Mouse (Mus musculus) C2C12 (cell line): ENCODE measurements around the gene Camk1g.
A peak's percentile ranks its signal among the peaks of the same experiment; 100 is the strongest.

Experiments
- CTCF ChIP-seq: IDR thresholded peaks from one replicate; pipeline ENCODE4 v1.5.1; 2011; ENCODE audit not compliant: control insufficient read depth, insufficient read depth, insufficient read length
- FOSL1 ChIP-seq: IDR thresholded peaks from one replicate; pipeline ENCODE4 v1.8.0; 2011; ENCODE audit warnings: mild to moderate bottlenecking, low read length; ENCODE audit not compliant: poor library complexity, insufficient read depth, severe bottlenecking
- MAX ChIP-seq: IDR thresholded peaks from one replicate; pipeline ENCODE4 v1.6.1; 2011; ENCODE audit warnings: mild to moderate bottlenecking, control low read depth
- MYOD1 ChIP-seq: IDR thresholded peaks from one replicate; pipeline ENCODE4 v1.6.1; 2011; ENCODE audit warnings: low read depth; ENCODE audit not compliant: control insufficient read depth, insufficient read length

DNA sequence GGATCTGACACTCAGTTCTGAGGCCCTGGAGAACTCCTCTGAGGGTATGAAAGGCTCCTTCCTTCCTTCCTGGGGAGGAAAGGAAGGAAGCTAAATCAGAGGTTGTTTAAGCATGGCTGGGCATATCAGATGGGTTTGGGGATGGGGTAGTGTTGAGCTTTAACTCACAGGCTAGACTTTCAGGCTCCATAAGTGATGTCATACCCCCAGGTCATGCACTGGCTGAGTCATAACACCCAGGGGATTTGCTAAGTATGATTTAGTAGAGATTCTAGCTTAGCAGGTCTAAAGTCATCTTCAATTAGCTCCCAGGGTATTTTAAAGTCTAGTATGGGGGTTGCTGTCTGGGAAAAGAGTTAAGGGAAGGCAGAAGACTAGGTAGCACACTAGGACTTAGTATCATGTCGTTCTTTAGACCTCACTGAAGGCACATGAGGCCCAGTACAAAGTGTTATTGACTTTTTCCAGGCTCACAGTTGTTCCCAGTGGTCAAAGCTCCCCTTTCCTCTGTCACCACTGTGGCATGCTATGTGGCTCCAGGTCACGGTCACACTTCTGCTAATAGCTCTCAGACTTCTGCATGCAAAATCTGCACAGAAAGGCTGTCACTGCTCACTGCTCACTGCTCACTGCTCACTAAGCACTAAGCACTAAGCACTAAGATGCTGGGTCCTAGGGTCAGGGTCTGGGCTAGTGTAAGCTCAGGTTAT, 28.8 kb upstream of the Camk1g start:
- no peak for TF ChIP-seq CTCF
- peak; percentile 6 for TF ChIP-seq MAX
- TF ChIP-seq MYOD1, result peak; percentile 61
- peak; percentile 59 for TF ChIP-seq FOSL1
